Mouse (Mus musculus): ENCODE measurements at regions not wholly inside any gene's neighbourhood (a gene's known extent, or its start where the extent isn't known, plus 50 kb on each side); places are given as distances from the start of the nearest gene placed in this dataset.

- peak; percentile 6 to 15 for DNase-seq
These were observed 368.4 kb downstream of the Ankrd50 start for GRCm38 (mm10) chr3:38116071-38116787.

GRCm38 (mm10) chr3:38112568-38112967 is 372.1 kb downstream of the Ankrd50 start:
- DNase-seq = no peak

GRCm38 (mm10) chr3:38105022-38105857 is 379.4 kb downstream of the Ankrd50 start:
- DNase-seq = no peak

GRCm38 (mm10) chr3:38104418-38104817 is 380.1 kb upstream of the Gm5148 start:
- DNase-seq = no peak

- DNase-seq = no peak
These were observed 378.7 kb upstream of the Gm5148 start for GRCm38 (mm10) chr3:38102985-38103384.

- no peak for DNase-seq
These were observed 377.9 kb upstream of the Gm5148 start for GRCm38 (mm10) chr3:38102181-38102580.

GRCm38 (mm10) chr3:38094370-38094979 is 370.2 kb upstream of the Gm5148 start:
- peak; percentile 13 to 18 for DNase-seq

GRCm38 (mm10) chr3:38084548-38084947 is 360.3 kb upstream of the Gm5148 start:
- DNase-seq = no peak

GRCm38 (mm10) chr3:38082386-38082785 is 358.1 kb upstream of the Gm5148 start:
- peak in 1 of 2 experiments; percentile 20 for DNase-seq

GRCm38 (mm10) chr3:38076835-38077234 is 352.5 kb upstream of the Gm5148 start:
- no peak for DNase-seq

- no peak for DNase-seq
These were observed 349.7 kb upstream of the Gm5148 start for GRCm38 (mm10) chr3:38073946-38074345.

- DNase-seq = no peak
These were observed 331.3 kb upstream of the Gm5148 start for GRCm38 (mm10) chr3:38055627-38056026.

GRCm38 (mm10) chr3:38052941-38053340 is 328.7 kb upstream of the Gm5148 start:
- DNase-seq = peak in 1 of 2 experiments; percentile 12

GRCm38 (mm10) chr3:38051748-38052147 is 327.5 kb upstream of the Gm5148 start:
- no peak for DNase-seq

GRCm38 (mm10) chr3:38050856-38051255 is 326.6 kb upstream of the Gm5148 start:
- DNase-seq = no peak

GRCm38 (mm10) chr3:38050366-38050765 is 326.1 kb upstream of the Gm5148 start:
- no peak for DNase-seq

GRCm38 (mm10) chr3:38049290-38049689 is 325.0 kb upstream of the Gm5148 start:
- no peak for DNase-seq

- DNase-seq = no peak
These were observed 323.2 kb upstream of the Gm5148 start for GRCm38 (mm10) chr3:38047445-38047844.

- no peak for DNase-seq
These were observed 322.3 kb upstream of the Gm5148 start for GRCm38 (mm10) chr3:38046611-38047010.

- DNase-seq = peak in 1 of 2 experiments; percentile 20
These were observed 321.7 kb upstream of the Gm5148 start for GRCm38 (mm10) chr3:38045989-38046388.

GRCm38 (mm10) chr3:38045523-38045922 is 321.2 kb upstream of the Gm5148 start:
- DNase-seq = peak; percentile 46 to 65

- no peak for DNase-seq
These were observed 320.0 kb upstream of the Gm5148 start for GRCm38 (mm10) chr3:38044338-38044737.

- no peak for DNase-seq
These were observed 318.3 kb upstream of the Gm5148 start for GRCm38 (mm10) chr3:38042614-38043013.

- DNase-seq = no peak
These were observed 311.8 kb upstream of the Gm5148 start for GRCm38 (mm10) chr3:38036131-38036530.

Data from cerebellum, postnatal 14 days (tissue).